Mouse (Mus musculus): ENCODE data around the gene Gm17545. TPM values are rescaled to one million over a fixed set of nuclear protein-coding genes. Genes with fewer than 3 reads are reported as not detected.
"Not testable (repeated sequence)": the region's sequence is repeated elsewhere in the genome, so short reads cannot be mapped to it uniquely, and the experiment has no call there.

Gene Gm17545
- total RNA-seq (2021) = not detected

GRCm38 (mm10) chr9:22453990-22454389 is at the start of gene Gm17545:
TSS of gene Gm17545 (plus strand) at chr9:22454290.
- intact Hi-C loops (cut with DNase I); DNase-seq: not testable (repeated sequence)

DNA sequence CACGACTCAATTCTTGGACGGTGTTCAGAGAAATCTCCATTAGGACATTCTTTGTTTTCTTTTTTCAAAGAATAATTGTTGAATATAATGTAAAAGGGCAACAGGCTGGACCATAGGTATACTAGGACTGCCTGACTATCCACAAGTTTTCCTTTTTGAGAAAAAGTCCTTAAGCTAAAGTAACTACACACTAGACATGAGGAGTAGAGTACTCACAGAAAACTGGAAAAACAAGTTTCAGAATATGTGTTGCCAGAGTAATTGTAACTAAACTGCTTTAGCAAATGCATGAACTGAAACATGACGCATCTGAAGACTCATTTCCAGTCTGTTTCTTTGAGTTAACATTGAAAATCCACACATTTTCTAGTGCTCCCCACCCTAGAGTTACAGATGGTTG is 48.7 kb upstream of the Gm17545 start:
- DNase-seq = no peak
- intact Hi-C loops (cut with DNase I) = loop anchor here (10.0 kb wide), 1 partner anchor 341 kb away; no protein-coding TSS in a partner anchor

DNA sequence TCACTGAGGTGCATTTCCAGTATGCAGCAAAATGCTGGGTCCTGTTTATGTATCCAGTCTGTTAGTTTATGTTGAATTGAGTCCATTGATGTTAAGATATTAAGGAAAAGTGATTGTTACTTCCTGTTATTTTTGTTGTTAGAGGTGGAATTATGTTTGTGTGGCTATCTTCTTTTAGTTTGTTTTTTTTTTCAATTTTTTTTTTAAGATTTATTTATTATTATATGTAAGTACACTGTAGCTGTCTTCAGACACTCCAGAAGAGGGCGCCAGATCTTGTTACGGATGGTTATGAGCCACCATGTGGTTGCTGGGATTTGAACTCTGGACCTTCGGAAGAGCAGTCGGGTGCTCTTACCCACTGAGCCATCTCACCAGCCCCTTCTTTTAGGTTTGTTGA is 46.5 kb upstream of the Gm17545 start:
- not testable (repeated sequence) for DNase-seq
- intact Hi-C loops (cut with DNase I) = loop anchor here (10.0 kb wide), 1 partner anchor 343 kb away; no protein-coding TSS in a partner anchor

- intact Hi-C loops (cut with DNase I) = loop anchor here (10.0 kb wide), 1 partner anchor 344 kb away; no protein-coding TSS in a partner anchor
Measured at GRCm38 (mm10) chr9:22408344-22408743, 45.7 kb upstream of the Gm17545 start.

DNA sequence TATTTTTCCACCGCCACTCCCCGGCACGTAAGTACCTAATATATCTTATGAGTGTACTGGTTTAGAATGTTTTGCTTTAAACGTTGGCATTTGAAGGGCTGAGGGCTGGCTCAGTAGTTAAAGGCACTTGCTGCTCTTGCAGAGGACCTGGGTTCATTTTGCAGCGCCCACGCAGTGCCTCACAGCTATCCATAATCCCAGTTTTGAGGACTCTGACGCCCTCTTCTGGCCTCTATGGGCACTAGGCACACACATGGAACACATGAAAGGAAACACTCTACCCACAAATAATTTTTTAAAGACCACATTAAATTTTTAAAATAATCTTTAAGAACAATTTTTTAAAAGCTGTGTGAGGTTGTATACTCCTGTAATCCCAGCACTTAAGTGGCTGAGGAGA is 44.6 kb upstream of the Gm17545 start:
- intact Hi-C loops (cut with DNase I) = loop anchor here (10.0 kb wide), 1 partner anchor 345 kb away; no protein-coding TSS in a partner anchor
- no peak for DNase-seq

More at GRCm38 (mm10) chr9:22408344-22408743, 45.7 kb upstream of the Gm17545 start:
- not testable (repeated sequence) for DNase-seq

DNA sequence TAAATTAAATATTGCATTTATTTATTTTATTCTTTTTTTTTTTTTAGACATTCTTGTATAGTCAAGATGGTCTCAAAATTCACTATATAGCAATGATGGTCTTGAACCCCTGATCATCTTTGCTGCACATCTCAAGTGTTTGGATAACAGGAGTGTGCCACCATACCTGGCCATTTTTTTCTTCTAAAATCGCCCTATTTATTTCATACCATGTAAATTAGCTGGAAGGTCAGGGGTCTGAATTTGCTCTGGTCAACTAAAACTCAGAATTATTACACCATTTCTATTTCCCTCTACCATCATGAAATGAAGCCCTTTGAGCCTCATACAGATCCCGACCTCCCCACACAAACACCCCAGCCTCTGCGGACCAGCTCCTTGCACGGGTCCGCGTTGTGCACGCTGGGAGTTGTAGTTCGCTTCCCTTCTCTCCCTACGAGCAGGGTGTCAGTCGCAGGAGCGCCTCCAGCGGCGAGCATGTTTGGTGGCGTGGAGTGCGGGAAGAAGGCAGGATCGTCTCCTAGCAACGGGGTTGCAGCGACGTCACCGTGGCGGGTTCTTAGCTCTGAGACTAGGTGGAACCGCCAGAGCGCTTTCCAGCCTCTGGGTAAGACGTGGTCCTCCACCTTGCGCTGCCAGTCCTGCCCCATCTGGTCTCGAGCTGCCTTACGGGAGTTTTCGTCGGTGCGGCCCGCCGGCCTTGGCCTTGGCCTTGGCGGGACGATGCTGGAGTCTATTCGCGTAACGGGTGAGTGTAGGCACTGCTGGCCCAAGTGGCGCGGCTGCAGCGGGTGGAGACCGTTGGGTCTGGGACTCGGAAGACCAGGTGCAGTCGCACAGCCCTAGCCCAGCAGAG is 42.9 kb upstream of the Gm17545 start, which contains the start of gene 9530077C05Rik:
TSS of gene 9530077C05Rik (plus strand) at position 512 of the 856 bp plus-strand sequence.
- intact Hi-C loops (cut with DNase I) = loop anchor here (2.0 to 5.0 kb wide), 2 partner anchors 180 to 254 kb away; partner anchors contain the start of gene Pigyl
- peak; percentile 97 to 98 for DNase-seq

DNA sequence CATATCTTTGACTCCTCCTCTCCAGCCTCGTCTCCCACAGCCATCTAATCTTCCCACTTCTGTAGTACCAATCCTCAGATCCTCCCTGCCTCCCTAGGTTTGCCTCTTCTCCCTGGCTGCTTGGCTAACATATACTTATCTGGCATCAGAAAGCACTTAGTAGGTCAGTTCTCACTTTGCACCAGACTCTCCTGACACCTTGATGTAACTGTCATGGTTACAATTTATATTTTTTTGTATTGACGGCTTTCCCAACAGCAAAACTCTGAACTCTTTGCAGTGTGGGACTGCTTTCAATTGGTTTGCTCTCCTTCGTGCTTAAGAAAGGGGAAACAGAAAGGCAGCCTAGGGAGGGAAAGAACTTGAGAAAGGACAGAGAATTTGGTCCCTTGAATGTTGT is 37.9 kb upstream of the Gm17545 start:
- no peak for DNase-seq
- intact Hi-C loops (cut with DNase I) = no loop called here

DNA sequence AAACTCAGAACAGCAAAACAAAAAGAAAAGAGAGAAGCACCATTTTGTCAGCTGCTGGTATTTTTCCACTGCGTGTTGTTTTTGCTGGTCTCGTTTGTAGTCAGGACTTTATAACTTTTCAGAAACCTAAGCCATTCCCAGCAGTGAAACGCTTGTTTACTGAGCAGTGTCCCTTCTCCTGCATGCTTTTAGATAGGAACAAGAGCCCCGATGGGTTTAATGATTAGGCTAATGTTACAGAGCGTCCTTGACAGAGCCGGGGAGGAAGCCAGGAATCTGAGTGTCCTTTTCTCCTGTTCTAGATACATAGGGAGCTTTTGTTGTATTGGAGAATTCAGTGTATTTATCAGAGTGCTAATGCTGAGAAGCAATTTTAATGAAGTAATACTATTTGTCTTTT is 36.5 kb upstream of the Gm17545 start:
- intact Hi-C loops (cut with DNase I) = no loop called here
- DNase-seq = no peak

DNA sequence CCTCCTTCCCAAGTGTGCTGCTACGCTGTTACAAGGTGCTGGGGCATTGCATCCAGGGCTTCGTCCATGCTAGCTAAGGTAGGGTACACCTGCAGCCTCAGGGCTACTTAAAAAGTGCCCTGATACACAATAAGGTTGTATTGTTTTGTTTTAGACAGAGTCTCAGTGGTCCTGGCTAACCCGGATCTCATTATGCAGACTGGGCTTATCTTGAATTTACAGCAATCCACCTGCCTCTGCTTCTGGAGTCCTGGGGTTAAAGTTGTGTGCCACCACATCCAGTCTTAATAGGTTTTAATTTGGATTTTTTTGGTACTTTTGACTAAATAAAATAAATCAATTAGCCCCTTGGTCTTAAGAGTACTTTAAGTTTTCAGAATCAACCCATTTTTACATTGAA is 34.2 kb upstream of the Gm17545 start:
- intact Hi-C loops (cut with DNase I) = no loop called here
- DNase-seq = no peak

DNA sequence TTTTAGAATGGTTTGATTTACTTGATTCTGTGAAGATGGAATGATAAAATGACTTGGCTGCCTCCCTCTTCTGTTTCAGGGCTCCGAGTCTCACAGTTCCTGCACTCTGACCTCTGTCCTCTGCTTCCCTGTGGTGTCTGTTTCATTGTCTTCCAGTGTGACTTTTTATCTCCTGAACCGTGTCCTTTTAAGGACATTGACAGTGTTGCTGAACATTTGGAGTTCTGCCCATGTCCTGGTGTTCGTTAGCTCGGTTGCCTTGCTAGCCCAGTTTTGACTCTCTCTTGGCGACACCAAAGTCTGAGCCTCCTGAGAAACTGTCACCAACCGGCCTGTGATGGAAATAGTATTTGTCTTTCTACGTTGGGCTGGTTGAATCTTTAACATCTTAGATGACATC is 33.6 kb upstream of the Gm17545 start:
- intact Hi-C loops (cut with DNase I) = no loop called here
- DNase-seq = peak; percentile 25 to 27

- DNase-seq = no peak
- intact Hi-C loops (cut with DNase I) = no loop called here
Measured at GRCm38 (mm10) chr9:22422559-22422958, 31.5 kb upstream of the Gm17545 start.

GRCm38 (mm10) chr9:22423507-22423906 is 30.6 kb upstream of the Gm17545 start:
- intact Hi-C loops (cut with DNase I) = no loop called here
- DNase-seq = no peak

DNA sequence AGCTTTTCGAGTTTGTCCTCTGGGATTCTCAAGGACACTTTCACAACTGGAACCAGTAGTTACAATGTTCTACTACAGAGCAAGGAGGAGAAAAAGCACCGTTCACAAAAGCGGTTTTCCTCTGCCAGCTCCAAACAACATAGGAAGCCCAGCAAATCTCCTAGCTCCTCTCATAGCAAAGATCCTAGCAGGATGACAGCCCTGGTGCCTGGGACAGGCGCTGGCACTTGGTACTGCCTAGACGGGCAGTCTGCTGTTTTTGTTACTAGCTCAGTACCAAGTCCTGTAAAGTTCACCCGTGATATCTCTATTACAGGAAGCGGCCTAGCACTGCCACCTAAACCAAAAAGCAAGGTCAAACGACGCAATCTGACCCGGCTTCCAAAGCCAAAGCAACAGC is 29.9 kb upstream of the Gm17545 start:
- intact Hi-C loops (cut with DNase I) = no loop called here
- no peak for DNase-seq

DNA sequence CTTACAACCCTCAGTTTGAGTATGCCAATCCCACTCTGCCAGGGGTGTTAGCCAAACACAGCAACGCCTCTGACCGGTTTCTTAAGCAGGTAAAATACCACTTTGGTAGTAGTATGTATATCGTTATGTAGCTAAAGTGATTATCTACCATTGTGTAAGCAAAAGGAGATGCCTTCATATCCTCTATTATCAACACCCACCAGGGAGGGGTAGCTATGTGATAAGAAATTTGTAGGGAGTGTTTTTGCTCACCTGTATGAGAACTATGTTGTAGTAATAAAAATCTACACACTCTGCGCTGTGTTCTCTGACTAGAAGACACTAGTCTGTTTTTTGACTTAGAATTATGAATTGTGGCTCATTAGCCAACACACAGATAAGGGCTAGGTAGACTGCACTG is 29.4 kb upstream of the Gm17545 start:
- no peak for DNase-seq
- intact Hi-C loops (cut with DNase I) = no loop called here

DNA sequence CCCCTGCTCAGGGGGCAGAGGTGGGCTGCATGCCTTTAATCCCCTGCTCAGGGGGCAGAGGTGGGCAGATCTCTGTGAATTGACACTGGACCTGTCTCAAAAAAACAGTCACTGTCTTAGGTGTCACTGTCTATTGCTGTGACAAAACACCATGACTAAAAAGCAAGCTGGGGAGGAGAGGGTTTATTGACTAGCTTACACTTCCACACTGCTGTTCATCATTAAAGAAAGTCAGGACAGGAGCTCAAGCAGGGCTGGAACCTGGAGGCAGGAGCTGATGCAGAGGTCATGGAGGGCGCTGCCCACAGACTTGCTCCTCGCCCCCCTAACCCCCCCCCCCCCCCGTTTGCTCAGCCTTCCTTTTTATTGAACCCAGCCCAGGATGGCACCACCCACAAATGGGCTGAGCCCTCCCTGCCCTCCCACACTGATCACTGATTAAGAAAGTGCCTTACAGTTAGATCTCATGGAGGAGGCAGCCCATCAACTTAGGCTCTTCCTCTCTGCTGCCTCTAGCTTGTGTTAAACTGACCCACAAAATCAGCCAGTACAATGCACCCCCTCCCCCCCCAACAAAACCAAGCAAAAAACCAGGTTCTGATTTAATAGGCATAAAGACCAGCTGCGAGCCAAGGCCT is 25.9 kb upstream of the Gm17545 start:
- DNase-seq = no peak
- intact Hi-C loops (cut with DNase I) = no loop called here

DNA sequence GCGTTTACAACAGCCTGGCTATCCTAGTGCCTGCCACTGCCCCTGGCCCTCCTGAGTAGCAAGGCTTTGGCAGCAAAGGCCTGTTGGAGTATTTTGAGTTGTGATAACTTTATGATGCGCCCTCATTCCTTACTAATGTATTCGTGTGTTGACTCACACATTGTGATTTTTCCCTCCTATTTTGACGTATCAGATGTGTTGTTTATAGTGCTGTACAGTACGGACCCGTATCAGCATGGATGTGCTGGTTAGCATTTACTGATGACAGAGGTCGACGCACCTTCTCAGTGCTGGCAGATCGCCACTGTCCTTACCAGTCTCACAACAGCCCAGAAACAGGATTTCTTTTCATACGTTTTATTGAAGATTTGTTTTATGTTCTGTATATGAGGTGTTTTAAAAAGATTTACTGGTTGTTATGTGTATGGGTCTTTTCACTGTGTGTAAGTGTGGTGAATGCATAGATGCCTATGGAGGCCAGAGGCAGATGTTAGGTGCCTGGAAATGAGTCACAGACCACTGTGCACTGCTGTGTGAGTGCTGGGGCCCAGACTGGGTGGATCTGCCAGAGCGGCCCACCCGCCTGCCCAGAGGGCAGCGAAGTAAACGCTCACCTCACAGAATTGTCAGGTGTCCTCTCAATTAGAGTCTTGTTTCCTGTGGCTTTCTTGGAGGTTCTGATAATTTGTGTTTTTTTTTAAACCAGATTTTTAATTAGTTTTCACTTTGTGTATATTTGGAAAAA is 25.3 kb upstream of the Gm17545 start:
- intact Hi-C loops (cut with DNase I) = no loop called here
- no peak for DNase-seq

DNA sequence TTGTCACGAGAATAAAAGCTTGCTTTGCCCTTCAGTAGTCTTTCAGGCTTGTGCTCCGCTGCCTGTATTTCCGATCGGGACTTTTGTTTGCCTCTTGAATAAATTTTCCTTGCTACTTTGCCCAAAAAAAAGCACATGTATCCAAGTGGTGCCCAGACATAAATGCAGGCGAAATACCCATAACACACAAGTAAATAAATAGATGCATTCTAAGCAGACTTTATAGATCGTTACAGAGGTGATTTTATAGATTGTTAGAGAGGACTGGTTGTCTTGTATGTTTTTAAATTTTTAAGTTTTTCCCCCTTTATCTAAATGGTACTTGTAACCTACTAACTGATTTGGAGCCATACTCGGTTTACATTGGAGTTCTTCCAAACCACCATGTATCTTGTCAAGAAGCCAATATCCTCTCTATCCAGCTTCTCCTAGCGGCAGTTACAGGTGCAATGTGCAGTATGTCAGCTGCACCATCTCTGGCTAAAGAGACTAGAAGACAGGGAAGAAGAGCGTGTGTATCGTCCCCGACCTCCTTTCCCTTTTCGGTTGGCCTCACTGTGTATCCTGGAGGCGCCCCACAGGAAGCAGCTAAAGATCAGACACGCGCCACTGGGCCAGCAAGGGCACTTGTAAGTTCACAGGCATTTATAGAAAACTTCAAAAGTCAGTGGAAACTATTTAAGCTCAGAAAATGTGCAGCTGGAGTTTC is 24.4 kb upstream of the Gm17545 start:
- intact Hi-C loops (cut with DNase I) = no loop called here
- DNase-seq = no peak

GRCm38 (mm10) chr9:22430315-22430840 is 23.7 kb upstream of the Gm17545 start:
- intact Hi-C loops (cut with DNase I) = no loop called here
- DNase-seq = no peak

DNA sequence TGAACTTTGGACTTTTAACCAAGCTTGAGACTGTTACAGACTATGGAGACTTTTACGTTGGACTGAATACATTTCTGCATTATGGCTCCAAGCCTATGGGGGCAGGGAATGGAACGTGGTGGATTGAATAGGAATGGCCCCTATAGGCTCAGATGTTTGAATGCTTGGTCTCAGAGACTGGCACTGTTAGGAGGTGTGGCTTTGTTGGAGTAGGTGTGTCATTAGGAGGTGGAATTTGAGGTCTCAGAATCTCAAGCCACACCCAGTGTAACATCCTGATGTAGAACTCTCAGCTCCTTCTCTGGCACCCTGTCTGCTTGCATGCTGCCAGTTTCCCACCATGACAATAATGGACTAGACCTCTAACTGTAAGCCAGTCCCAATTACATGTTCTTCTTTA is 20.9 kb upstream of the Gm17545 start:
- intact Hi-C loops (cut with DNase I) = no loop called here

GRCm38 (mm10) chr9:22434101-22434500 is 20.0 kb upstream of the Gm17545 start:
- no peak for DNase-seq
- intact Hi-C loops (cut with DNase I) = no loop called here

More for the DNA sequence above, 20.9 kb upstream of the Gm17545 start:
- DNase-seq = no peak

All from heart, postnatal 10 days (tissue).